Mouse (Mus musculus): ENCODE measurements around the gene Cnnm2.

GRCm38 (mm10) chr19:46889666-46890065 lies 128.3 kb downstream of the Cnnm2 start:
- TF ChIP-seq CTCF (IDR thresholded peaks at IDR 0.05; ENCODE audit: low read depth, low read length) (no peak), POLR2A (IDR thresholded peaks at IDR 0.05; ENCODE audit: extremely low read depth, insufficient read depth, low read length) (no peak)
